Mouse (Mus musculus): Measurements from ENCODE around the gene Kat2a. TPM values are rescaled to one million over a fixed set of nuclear protein-coding genes. Genes with fewer than 3 reads are reported as not detected.

Gene Kat2a
- polyA plus RNA-seq, 1 experiment from 2014 or later, result 24.6 TPM

DNA sequence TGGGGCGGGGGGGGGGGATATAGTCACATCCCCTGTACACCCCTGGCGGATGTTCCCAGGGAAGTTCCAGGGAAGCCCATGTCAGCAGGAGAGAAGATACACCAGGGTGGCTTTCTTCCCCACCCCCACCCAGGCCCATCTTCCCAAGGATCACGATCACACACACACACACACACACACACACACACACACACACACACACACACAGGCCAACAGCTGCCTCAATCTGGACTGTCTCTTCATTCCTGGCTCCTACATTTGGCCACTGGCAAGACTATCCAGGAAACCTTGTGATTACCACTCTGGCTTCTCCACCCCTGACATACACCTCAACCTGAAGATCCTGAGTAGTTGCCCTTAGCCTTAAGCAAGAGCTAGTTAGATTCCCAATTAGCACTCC lies 26.9 kb downstream of the Kat2a start:
- WGBS, result 93% methylated on average over 2 of the region's 3 CpGs
- H3K27me3 ChIP-seq (ENCODE audit: control insufficient read depth, insufficient read depth, low read length), result no peaks in the 10 kb centered on the region
- DNase-seq (ENCODE audit: low spot score), result no peak
- no peaks in the 10 kb centered on the region for H3K4me1 ChIP-seq (replicated peaks; ENCODE audit: control insufficient read depth, insufficient read depth)
- H3K4me3 ChIP-seq (ENCODE audit: low read depth, low read length), result no peak overlapping the region
- H3K4me2 ChIP-seq (replicated peaks; ENCODE audit: low read depth), result no peak overlapping the region
- H3K27ac ChIP-seq (replicated peaks), result no peak overlapping the region
- no peaks in the 10 kb centered on the region for H3K9me3 ChIP-seq (ENCODE audit: control insufficient read depth, low read length)
- no peaks in the 10 kb centered on the region for H3K36me3 ChIP-seq (ENCODE audit: control insufficient read depth, insufficient read depth, low read length)
- H3K9ac ChIP-seq (ENCODE audit: low read length), result no peak overlapping the region
- ATAC-seq (ENCODE audit: low FRiP score, low TSS enrichment), result no peak
- no peak for TF ChIP-seq CTCF (IDR thresholded peaks at IDR 0.05; ENCODE audit: low read depth)
- TF ChIP-seq EP300 (optimal IDR thresholded peaks at IDR 0.05), result no peak

DNA sequence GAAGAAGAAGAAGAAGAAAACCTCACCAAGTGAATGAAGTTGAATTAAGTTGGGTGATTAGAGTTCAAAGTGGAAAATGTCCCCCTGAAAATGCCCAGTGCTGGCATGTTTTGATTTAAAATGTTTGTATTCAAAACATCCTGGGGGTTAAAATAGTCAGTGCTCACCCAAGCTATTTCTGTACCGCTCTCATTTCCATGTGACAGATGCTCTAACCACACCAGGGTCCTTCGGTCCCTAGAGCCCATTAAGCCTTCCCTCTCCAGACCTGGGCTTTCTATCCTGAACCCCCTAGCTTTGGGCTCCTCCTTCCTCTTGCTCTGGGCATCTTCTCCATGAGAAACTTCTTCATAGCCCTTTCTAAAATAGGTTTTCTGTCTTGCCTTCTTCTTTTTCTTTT lies 28.2 kb downstream of the Kat2a start:
- no peaks in the 10 kb centered on the region for H3K27me3 ChIP-seq (ENCODE audit: control insufficient read depth, insufficient read depth, low read length)
- H3K36me3 ChIP-seq (ENCODE audit: control insufficient read depth, insufficient read depth, low read length), result no peaks in the 10 kb centered on the region
- 75% methylated on average over 2 of the region's 2 CpGs for whole genome bisulfite sequencing
- TF ChIP-seq EP300 (optimal IDR thresholded peaks at IDR 0.05) (no peak), CTCF (IDR thresholded peaks at IDR 0.05; ENCODE audit: low read depth) (no peak)
- no peak for DNase-seq (ENCODE audit: low spot score)
- ATAC-seq (ENCODE audit: low FRiP score, low TSS enrichment), result no peak
- no peaks in the 10 kb centered on the region for H3K4me1 ChIP-seq (replicated peaks; ENCODE audit: control insufficient read depth, insufficient read depth)
- no peak overlapping the region for H3K27ac ChIP-seq (replicated peaks)
- H3K4me2 ChIP-seq (replicated peaks; ENCODE audit: low read depth), result no peak overlapping the region
- H3K4me3 ChIP-seq (ENCODE audit: low read depth, low read length), result no peak overlapping the region
- H3K9me3 ChIP-seq (ENCODE audit: control insufficient read depth, low read length), result no peaks in the 10 kb centered on the region
- H3K9ac ChIP-seq (ENCODE audit: low read length), result no peak overlapping the region

DNA sequence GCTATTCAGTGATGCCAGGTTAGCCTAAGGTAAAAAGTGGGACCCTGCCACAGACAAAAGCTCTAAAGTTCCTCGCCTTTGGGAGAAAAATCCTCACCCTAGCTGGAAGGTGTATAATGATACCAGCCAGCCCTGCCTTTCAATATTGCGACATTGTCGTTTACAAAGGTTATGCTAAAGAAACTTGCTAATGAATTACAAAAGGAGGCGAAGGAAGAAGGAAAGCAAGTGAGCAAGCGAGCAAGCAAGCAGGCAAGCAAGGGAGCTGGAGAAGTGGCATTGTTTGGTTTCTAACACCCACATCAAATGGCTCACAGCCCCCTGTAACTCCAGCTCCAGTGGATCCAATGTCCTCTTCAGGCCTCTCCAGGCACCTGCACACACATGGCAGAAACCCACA lies 29.7 kb downstream of the Kat2a start:
- no peaks in the 10 kb centered on the region for H3K36me3 ChIP-seq (ENCODE audit: control insufficient read depth, insufficient read depth, low read length)
- H3K4me3 ChIP-seq (ENCODE audit: low read depth, low read length), result no peak overlapping the region
- no peak overlapping the region for H3K9ac ChIP-seq (ENCODE audit: low read length)
- no peaks in the 10 kb centered on the region for H3K27me3 ChIP-seq (ENCODE audit: control insufficient read depth, insufficient read depth, low read length)
- ATAC-seq (ENCODE audit: low FRiP score, low TSS enrichment), result no peak
- no peak for TF ChIP-seq EP300 (optimal IDR thresholded peaks at IDR 0.05)
- TF ChIP-seq CTCF (IDR thresholded peaks at IDR 0.05; ENCODE audit: low read depth), result no peak
- no peaks in the 10 kb centered on the region for H3K4me1 ChIP-seq (replicated peaks; ENCODE audit: control insufficient read depth, insufficient read depth)
- H3K27ac ChIP-seq (replicated peaks), result no peak overlapping the region
- no peaks in the 10 kb centered on the region for H3K9me3 ChIP-seq (ENCODE audit: control insufficient read depth, low read length)
- H3K4me2 ChIP-seq (replicated peaks; ENCODE audit: low read depth), result no peak overlapping the region
- no peak for DNase-seq (ENCODE audit: low spot score)
- WGBS, result 70% methylated on average over 5 of the region's 5 CpGs

DNA sequence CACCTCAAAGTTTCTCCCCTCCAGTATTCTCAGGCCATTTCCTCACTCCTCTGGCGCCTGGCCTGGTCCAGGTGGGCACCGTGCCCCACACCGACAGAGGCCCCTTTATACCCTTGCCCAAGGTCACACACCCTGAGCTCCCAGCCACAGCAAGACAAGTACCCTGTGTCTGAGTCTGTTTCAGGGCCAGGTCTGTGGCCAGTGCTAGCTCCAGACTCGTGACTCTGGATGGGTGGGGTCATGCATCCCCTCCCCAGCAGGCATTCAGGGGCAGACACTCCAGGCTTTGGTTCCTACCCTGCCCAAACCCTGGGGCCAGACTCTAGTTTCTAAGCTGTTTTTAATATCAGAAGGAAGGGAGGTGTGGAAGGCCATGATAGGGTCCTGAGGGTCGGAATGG lies 30.4 kb downstream of the Kat2a start:
- no peaks in the 10 kb centered on the region for H3K9me3 ChIP-seq (ENCODE audit: control insufficient read depth, low read length)
- no peak for DNase-seq (ENCODE audit: low spot score)
- 0 out of 2 replicates have a peak, but pooled peaks have one; percentile 15 for ATAC-seq (ENCODE audit: low FRiP score, low TSS enrichment)
- WGBS, result 87% methylated on average over 5 of the region's 5 CpGs
- no peak overlapping the region for H3K4me2 ChIP-seq (replicated peaks; ENCODE audit: low read depth)
- TF ChIP-seq EP300 (optimal IDR thresholded peaks at IDR 0.05) (no peak), CTCF (IDR thresholded peaks at IDR 0.05; ENCODE audit: low read depth) (no peak)
- no peaks in the 10 kb centered on the region for H3K27me3 ChIP-seq (ENCODE audit: control insufficient read depth, insufficient read depth, low read length)
- no peak overlapping the region for H3K9ac ChIP-seq (ENCODE audit: low read length)
- no peak overlapping the region for H3K4me3 ChIP-seq (ENCODE audit: low read depth, low read length)
- no peak overlapping the region for H3K27ac ChIP-seq (replicated peaks)
- no peaks in the 10 kb centered on the region for H3K4me1 ChIP-seq (replicated peaks; ENCODE audit: control insufficient read depth, insufficient read depth)
- no peaks in the 10 kb centered on the region for H3K36me3 ChIP-seq (ENCODE audit: control insufficient read depth, insufficient read depth, low read length)

DNA sequence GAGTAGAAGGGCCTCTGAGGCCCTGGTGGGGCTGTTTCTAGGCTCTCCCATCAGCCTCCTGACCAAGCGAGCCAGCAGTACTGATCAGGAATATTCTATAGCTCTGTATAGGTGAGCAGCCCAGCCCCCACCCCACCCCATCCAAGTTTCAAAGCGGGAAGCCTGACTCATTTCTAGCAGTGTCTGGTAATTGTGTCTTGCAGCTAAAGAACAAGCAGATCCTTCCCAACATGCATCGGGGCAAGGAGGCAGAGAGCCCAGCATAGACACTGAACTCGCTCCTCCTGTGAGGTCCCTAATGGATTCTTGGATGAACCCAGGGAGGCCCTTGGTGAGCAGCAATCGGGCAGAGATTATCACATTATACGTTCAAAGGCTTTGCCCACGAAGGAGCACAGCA lies 34.5 kb downstream of the Kat2a start:
- no peak overlapping the region for H3K4me3 ChIP-seq (ENCODE audit: low read depth, low read length)
- TF ChIP-seq CTCF (IDR thresholded peaks at IDR 0.05; ENCODE audit: low read depth), result no peak
- no peaks in the 10 kb centered on the region for H3K4me1 ChIP-seq (replicated peaks; ENCODE audit: control insufficient read depth, insufficient read depth)
- H3K27me3 ChIP-seq (ENCODE audit: control insufficient read depth, insufficient read depth, low read length), result no peaks in the 10 kb centered on the region
- no peaks in the 10 kb centered on the region for H3K9me3 ChIP-seq (ENCODE audit: control insufficient read depth, low read length)
- H3K4me2 ChIP-seq (replicated peaks; ENCODE audit: low read depth), result no peak overlapping the region
- 36% methylated on average over 7 of the region's 7 CpGs for WGBS
- ATAC-seq (ENCODE audit: low FRiP score, low TSS enrichment), result 0 out of 2 replicates have a peak, but pooled peaks have one; percentile 2
- no peak overlapping the region for H3K27ac ChIP-seq (replicated peaks)
- no peak for DNase-seq (ENCODE audit: low spot score)
- H3K9ac ChIP-seq (ENCODE audit: low read length), result no peak overlapping the region
- H3K36me3 ChIP-seq (ENCODE audit: control insufficient read depth, insufficient read depth, low read length), result no peaks in the 10 kb centered on the region

DNA sequence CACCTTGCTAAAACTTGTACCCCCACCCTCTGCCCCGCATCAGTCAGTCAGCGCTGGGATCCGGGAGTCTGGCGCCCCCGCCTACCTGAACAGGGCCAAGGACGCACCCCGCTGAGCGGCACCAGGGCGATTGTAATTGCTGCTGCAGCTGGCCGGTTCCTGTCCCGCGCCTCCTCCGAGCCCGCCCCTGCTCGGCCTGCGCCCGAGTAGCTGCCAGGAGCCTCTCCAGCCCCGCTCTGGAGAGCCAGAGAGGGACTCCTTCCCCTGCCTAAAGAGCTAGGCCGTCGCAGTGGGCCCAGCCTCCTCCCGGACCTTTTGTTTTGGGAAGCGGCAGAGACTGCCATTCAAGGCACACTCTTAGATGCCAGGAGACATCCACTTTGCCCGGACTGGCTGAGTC lies 39.1 kb downstream of the Kat2a start:
- TF ChIP-seq EP300 (optimal IDR thresholded peaks at IDR 0.05) (no peak), CTCF (IDR thresholded peaks at IDR 0.05; ENCODE audit: low read depth) (no peak)
- DNase-seq (ENCODE audit: low spot score) (peak; percentile 42), ATAC-seq (ENCODE audit: low FRiP score, low TSS enrichment) (peak; percentile 61)
- no peaks in the 10 kb centered on the region for H3K36me3 ChIP-seq (ENCODE audit: control insufficient read depth, insufficient read depth, low read length)
- peak overlapping the region; percentile 31 for H3K4me2 ChIP-seq (replicated peaks; ENCODE audit: low read depth)
- H3K9me3 ChIP-seq (ENCODE audit: control insufficient read depth, low read length), result no peaks in the 10 kb centered on the region
- 4% methylated on average over 23 of the region's 23 CpGs for WGBS
- H3K27me3 ChIP-seq (ENCODE audit: control insufficient read depth, insufficient read depth, low read length), result no peaks in the 10 kb centered on the region
- H3K4me1 ChIP-seq (replicated peaks; ENCODE audit: control insufficient read depth, insufficient read depth), result no peaks in the 10 kb centered on the region
- H3K9ac ChIP-seq (ENCODE audit: low read length), result peak overlapping the region; percentile 47
- H3K27ac ChIP-seq (replicated peaks), result no peak overlapping the region
- H3K4me3 ChIP-seq (ENCODE audit: low read depth, low read length), result peak overlapping the region; percentile 17

All from stomach, postnatal 0 days (tissue).